Mouse (Mus musculus): ENCODE results near the gene 2810004N23Rik. TPM values are rescaled to one million over a fixed set of nuclear protein-coding genes. Genes with fewer than 3 reads are reported as not detected.

Gene 2810004N23Rik
- polyA plus RNA-seq, 1 experiment from 2014 or later, result 26.2 TPM

GRCm38 (mm10) chr8:124833430-124834205 lies 29.3 kb downstream of the 2810004N23Rik start:
- no peak for ATAC-seq (ENCODE audit: low FRiP score, low read depth)

GRCm38 (mm10) chr8:124831941-124832340 lies 31.0 kb downstream of the 2810004N23Rik start:
- H3K9ac ChIP-seq, result no peak overlapping the region
- H3K27ac ChIP-seq (replicated peaks), result no peak overlapping the region
- no peak for ATAC-seq (ENCODE audit: low FRiP score, low read depth)
- H3K4me3 ChIP-seq, result no peak overlapping the region
- peaks cover 23% of the 10 kb centered on the region for H3K36me3 ChIP-seq
- no peaks in the 10 kb centered on the region for H3K27me3 ChIP-seq
- H3K9me3 ChIP-seq, result no peaks in the 10 kb centered on the region
- WGBS, result 88% methylated on average over 6 of the region's 6 CpGs
- no peak overlapping the region for H3K4me2 ChIP-seq
- H3K4me1 ChIP-seq (replicated peaks), result 0 out of 2 replicates have a peak, but pooled peaks cover 7% of the 10 kb centered on the region

More at GRCm38 (mm10) chr8:124833430-124834205, 29.3 kb downstream of the 2810004N23Rik start:
- 0 out of 2 replicates have a peak overlapping the region, but pooled peaks have one; percentile 9 for H3K4me2 ChIP-seq
- no peaks in the 10 kb centered on the region for H3K27me3 ChIP-seq
- H3K9me3 ChIP-seq, result no peaks in the 10 kb centered on the region
- no peak overlapping the region for H3K4me3 ChIP-seq
- H3K36me3 ChIP-seq, result peaks cover 24% of the 10 kb centered on the region
- 49% methylated on average over 15 of the region's 15 CpGs for WGBS
- H3K27ac ChIP-seq (replicated peaks), result no peak overlapping the region
- no peak overlapping the region for H3K9ac ChIP-seq
- H3K4me1 ChIP-seq (replicated peaks), result 0 out of 2 replicates have a peak, but pooled peaks cover 7% of the 10 kb centered on the region

GRCm38 (mm10) chr8:124831531-124831930 lies 31.4 kb downstream of the 2810004N23Rik start:
- no peak overlapping the region for H3K27ac ChIP-seq (replicated peaks)
- WGBS, result 84% methylated on average over 6 of the region's 6 CpGs

GRCm38 (mm10) chr8:124830050-124830449 lies 32.9 kb downstream of the 2810004N23Rik start:
- H3K4me3 ChIP-seq, result no peak overlapping the region
- no peaks in the 10 kb centered on the region for H3K9me3 ChIP-seq
- H3K36me3 ChIP-seq, result peaks cover 28% of the 10 kb centered on the region
- no peak overlapping the region for H3K27ac ChIP-seq (replicated peaks)
- no peak overlapping the region for H3K9ac ChIP-seq
- no peaks in the 10 kb centered on the region for H3K27me3 ChIP-seq
- ATAC-seq (ENCODE audit: low FRiP score, low read depth), result no peak
- 79% methylated on average over 13 of the region's 13 CpGs for WGBS
- 0 out of 2 replicates have a peak, but pooled peaks cover 7% of the 10 kb centered on the region for H3K4me1 ChIP-seq (replicated peaks)
- H3K4me2 ChIP-seq, result no peak overlapping the region

More at GRCm38 (mm10) chr8:124831531-124831930, 31.4 kb downstream of the 2810004N23Rik start:
- no peak overlapping the region for H3K9ac ChIP-seq
- no peak overlapping the region for H3K4me2 ChIP-seq
- H3K9me3 ChIP-seq, result no peaks in the 10 kb centered on the region
- no peak for ATAC-seq (ENCODE audit: low FRiP score, low read depth)
- H3K27me3 ChIP-seq, result no peaks in the 10 kb centered on the region
- no peak overlapping the region for H3K4me3 ChIP-seq
- H3K36me3 ChIP-seq, result peaks cover 23% of the 10 kb centered on the region
- 0 out of 2 replicates have a peak, but pooled peaks cover 7% of the 10 kb centered on the region for H3K4me1 ChIP-seq (replicated peaks)

- no peak for ATAC-seq (ENCODE audit: low FRiP score, low read depth)
- Histone ChIP-seq H3K9me3 (no peaks in the 10 kb centered on the region), H3K27me3 (no peaks in the 10 kb centered on the region), H3K27ac (replicated peaks) (no peak overlapping the region), H3K4me1 (replicated peaks) (0 out of 2 replicates have a peak, but pooled peaks cover under 1% of the 10 kb centered on the region), H3K9ac (no peak overlapping the region), H3K4me3 (no peak overlapping the region), H3K36me3 (peaks cover 40% of the 10 kb centered on the region), H3K4me2 (no peak overlapping the region)
- 75% methylated on average over 24 of the region's 24 CpGs for WGBS
Measured at GRCm38 (mm10) chr8:124828561-124829240, 34.2 kb downstream of the 2810004N23Rik start.

GRCm38 (mm10) chr8:124827387-124827786 lies 35.5 kb downstream of the 2810004N23Rik start:
- no peak overlapping the region for H3K4me3 ChIP-seq
- H3K9me3 ChIP-seq, result no peaks in the 10 kb centered on the region
- H3K4me1 ChIP-seq (replicated peaks), result no peaks in the 10 kb centered on the region
- H3K27me3 ChIP-seq, result no peaks in the 10 kb centered on the region
- no peak overlapping the region for H3K9ac ChIP-seq
- no peak overlapping the region for H3K27ac ChIP-seq (replicated peaks)
- no peak overlapping the region for H3K4me2 ChIP-seq
- H3K36me3 ChIP-seq, result peaks cover 52% of the 10 kb centered on the region
- 4% methylated on average over 5 of the region's 5 CpGs for WGBS
- no peak for ATAC-seq (ENCODE audit: low FRiP score, low read depth)

- Histone ChIP-seq H3K4me2 (no peak overlapping the region), H3K9me3 (no peaks in the 10 kb centered on the region), H3K4me1 (replicated peaks) (no peaks in the 10 kb centered on the region), H3K4me3 (no peak overlapping the region), H3K27ac (replicated peaks) (no peak overlapping the region), H3K27me3 (no peaks in the 10 kb centered on the region), H3K36me3 (peaks cover 60% of the 10 kb centered on the region), H3K9ac (no peak overlapping the region)
- WGBS, result 22% methylated on average over 7 of the region's 7 CpGs
- ATAC-seq (ENCODE audit: low FRiP score, low read depth), result no peak
Measured at GRCm38 (mm10) chr8:124826658-124827057, 36.3 kb downstream of the 2810004N23Rik start.

GRCm38 (mm10) chr8:124823497-124823896 lies 39.4 kb downstream of the 2810004N23Rik start:
- Histone ChIP-seq H3K27me3 (no peaks in the 10 kb centered on the region), H3K9me3 (no peaks in the 10 kb centered on the region), H3K4me3 (no peak overlapping the region), H3K36me3 (peaks cover 60% of the 10 kb centered on the region), H3K27ac (replicated peaks) (no peak overlapping the region), H3K9ac (no peak overlapping the region), H3K4me1 (replicated peaks) (no peaks in the 10 kb centered on the region), H3K4me2 (no peak overlapping the region)
- 75% methylated on average over 6 of the region's 6 CpGs for WGBS
- ATAC-seq (ENCODE audit: low FRiP score, low read depth), result no peak

GRCm38 (mm10) chr8:124820125-124820524 lies 42.8 kb downstream of the 2810004N23Rik start:
- Histone ChIP-seq H3K27ac (replicated peaks) (no peak overlapping the region), H3K36me3 (peaks cover 81% of the 10 kb centered on the region), H3K9me3 (no peaks in the 10 kb centered on the region), H3K4me3 (no peak overlapping the region), H3K4me2 (no peak overlapping the region), H3K27me3 (no peaks in the 10 kb centered on the region), H3K4me1 (replicated peaks) (no peaks in the 10 kb centered on the region), H3K9ac (no peak overlapping the region)
- ATAC-seq (ENCODE audit: low FRiP score, low read depth), result no peak
- 81% methylated on average over 11 of the region's 11 CpGs for WGBS

GRCm38 (mm10) chr8:124819612-124820115 lies 43.3 kb downstream of the 2810004N23Rik start:
- Histone ChIP-seq H3K27me3 (no peaks in the 10 kb centered on the region), H3K9me3 (no peaks in the 10 kb centered on the region), H3K4me2 (no peak overlapping the region), H3K4me3 (no peak overlapping the region), H3K27ac (replicated peaks) (no peak overlapping the region), H3K4me1 (replicated peaks) (no peaks in the 10 kb centered on the region), H3K36me3 (peaks cover 79% of the 10 kb centered on the region), H3K9ac (no peak overlapping the region)
- 77% methylated on average over 6 of the region's 6 CpGs for WGBS
- no peak for ATAC-seq (ENCODE audit: low FRiP score, low read depth)

GRCm38 (mm10) chr8:124817361-124817760 lies 45.6 kb downstream of the 2810004N23Rik start:
- Histone ChIP-seq H3K27ac (replicated peaks) (no peak overlapping the region), H3K36me3 (peaks cover 58% of the 10 kb centered on the region), H3K4me1 (replicated peaks) (no peaks in the 10 kb centered on the region), H3K27me3 (no peaks in the 10 kb centered on the region), H3K4me3 (no peak overlapping the region), H3K4me2 (no peak overlapping the region), H3K9me3 (no peaks in the 10 kb centered on the region), H3K9ac (no peak overlapping the region)
- WGBS, result 88% methylated on average over 3 of the region's 3 CpGs
- ATAC-seq (ENCODE audit: low FRiP score, low read depth), result no peak

- H3K27me3 ChIP-seq, result no peaks in the 10 kb centered on the region
- no peak overlapping the region for H3K4me2 ChIP-seq
- 94% methylated on average over 11 of the region's 11 CpGs for WGBS
- peaks cover 53% of the 10 kb centered on the region for H3K36me3 ChIP-seq
- H3K27ac ChIP-seq (replicated peaks), result no peak overlapping the region
- no peak overlapping the region for H3K4me3 ChIP-seq
- no peak for ATAC-seq (ENCODE audit: low FRiP score, low read depth)
- H3K9me3 ChIP-seq, result no peaks in the 10 kb centered on the region
- H3K4me1 ChIP-seq (replicated peaks), result no peaks in the 10 kb centered on the region
- no peak overlapping the region for H3K9ac ChIP-seq
Measured at GRCm38 (mm10) chr8:124816866-124817265, 46.1 kb downstream of the 2810004N23Rik start.
